Mouse (Mus musculus) thymus, postnatal 25 days (tissue): ENCODE measurements around the gene Ncoa5.

Experiments used
- DNase-seq: peaks from one replicate; pipeline ENCODE4 v3.0.0; 2022

The Ncoa5 gene

GRCm38 (mm10) chr2:164956195-164956594 lies 78.5 kb downstream of the Ncoa5 start:
- no peak for DNase-seq

- no peak for DNase-seq
These were observed 78.9 kb downstream of the Ncoa5 start for GRCm38 (mm10) chr2:164955725-164956124.

- DNase-seq = peak; percentile 79
These were observed 81.4 kb downstream of the Ncoa5 start for GRCm38 (mm10) chr2:164953224-164953623.

- DNase-seq = no peak
These were observed 82.2 kb downstream of the Ncoa5 start for GRCm38 (mm10) chr2:164952448-164952847.

GRCm38 (mm10) chr2:164951745-164952144 lies 82.9 kb downstream of the Ncoa5 start:
- DNase-seq = no peak

GRCm38 (mm10) chr2:164950501-164950900 lies 84.2 kb downstream of the Ncoa5 start:
- DNase-seq = no peak
